Mouse (Mus musculus): Measurements from ENCODE around the gene Thsd4. TPM values are rescaled to one million over a fixed set of nuclear protein-coding genes. Genes with fewer than 3 reads are reported as not detected.

Gene Thsd4
- total RNA-seq, 1 experiment, result 1.6 TPM

DNA sequence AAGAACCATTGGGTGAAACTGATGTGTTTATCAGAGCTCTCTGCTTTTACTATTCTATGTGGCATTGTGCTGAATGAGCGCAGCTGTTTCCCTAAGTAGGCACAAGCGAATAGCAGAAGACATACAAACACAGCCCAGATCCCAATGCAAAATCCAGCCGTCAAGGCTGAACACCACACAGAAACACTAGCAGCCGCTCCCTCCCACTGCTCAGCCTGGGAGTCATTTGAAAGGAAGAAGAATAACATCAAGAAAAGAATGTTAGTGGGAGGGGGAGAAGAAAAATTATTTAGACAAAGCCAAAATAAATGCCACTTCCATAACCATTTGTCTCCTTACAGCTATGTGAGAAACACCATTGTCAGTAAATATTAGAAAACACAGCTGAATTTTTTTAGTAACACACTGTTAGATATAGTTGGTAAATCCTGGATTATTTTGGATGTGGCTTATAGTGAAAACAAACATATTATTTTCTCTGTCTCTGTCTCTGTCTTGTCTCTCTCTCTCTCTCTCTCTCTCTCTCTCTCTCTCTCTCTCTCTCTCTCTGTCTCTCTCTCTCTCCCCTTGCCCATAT lies 148.6 kb downstream of the Thsd4 start:
- no peaks in the 10 kb centered on the region for H3K4me1 ChIP-seq (ENCODE audit: control insufficient read depth in 2 of 2, insufficient read depth in 2 of 2, low read length in 2 of 2, poor library complexity in 1 of 2)
- in situ Hi-C loops (cut with MboI; ENCODE audit: low sequenced_read_pairs in 2 of 2, unreplicated experiment in 2 of 2), result no loop called here
- no peak for DNase-seq (ENCODE audit: low read depth, low spot score)
- H3K27ac ChIP-seq (ENCODE audit: insufficient read depth, low read depth, low read length, poor library complexity, severe bottlenecking), result no peak overlapping the region
- no peaks in the 10 kb centered on the region for H3K36me3 ChIP-seq (ENCODE audit: control insufficient read depth, insufficient read depth, low read length, poor library complexity, severe bottlenecking)
- no peaks in the 10 kb centered on the region for H3K9me3 ChIP-seq (ENCODE audit: control insufficient read depth, insufficient read depth, low read depth, low read length)
- no peak for TF ChIP-seq HCFC1 (IDR thresholded peaks at IDR 0.05; ENCODE audit: borderline replicate concordance, insufficient read depth, low read length)
- TF ChIP-seq MAFK (IDR thresholded peaks at IDR 0.05; ENCODE audit: insufficient read depth, low read depth, low read length), result no peak
- no peak for TF ChIP-seq ZC3H11A (IDR thresholded peaks at IDR 0.05; ENCODE audit: borderline replicate concordance, low read depth, low read length)
- no peak for TF ChIP-seq CHD2 (IDR thresholded peaks at IDR 0.05; ENCODE audit: low read depth, low read length)
- no peak for TF ChIP-seq ZNF384 (IDR thresholded peaks at IDR 0.05; ENCODE audit: low read depth, low read length)
- H3K4me3 ChIP-seq (ENCODE audit: insufficient read depth in 1 of 2, low read depth in 1 of 2, low read length in 2 of 2, poor library complexity in 1 of 2, severe bottlenecking in 1 of 2), result no peak overlapping the region
- no peak overlapping the region for H3K9ac ChIP-seq (ENCODE audit: insufficient read depth, low read depth, low read length, poor library complexity, severe bottlenecking)

DNA sequence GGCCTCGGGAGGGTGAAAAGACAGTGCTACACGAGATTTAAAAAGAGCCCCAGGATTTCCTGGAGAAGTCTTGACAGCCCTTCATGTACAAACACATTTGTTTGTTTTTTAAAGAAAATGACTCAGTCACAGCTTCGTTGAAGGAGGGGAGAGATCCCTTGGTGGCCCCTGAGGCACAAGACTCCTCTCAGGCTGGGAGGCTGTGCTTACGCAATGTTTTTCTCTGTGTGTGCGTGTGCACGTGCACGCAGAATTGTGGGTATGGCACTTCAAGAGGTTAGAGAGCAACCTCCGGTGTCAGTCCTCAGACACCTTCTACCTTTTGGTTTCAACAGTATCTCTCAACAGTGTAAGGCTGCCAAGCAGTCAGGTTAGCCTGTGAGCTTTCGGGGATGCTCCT lies 153.3 kb downstream of the Thsd4 start:
- in situ Hi-C loops (cut with MboI; ENCODE audit: low sequenced_read_pairs in 2 of 2, unreplicated experiment in 2 of 2), result no loop called here
- H3K27ac ChIP-seq (ENCODE audit: insufficient read depth, low read depth, low read length, poor library complexity, severe bottlenecking), result no peak overlapping the region
- no peaks in the 10 kb centered on the region for H3K36me3 ChIP-seq (ENCODE audit: control insufficient read depth, insufficient read depth, low read length, poor library complexity, severe bottlenecking)
- no peak overlapping the region for H3K9ac ChIP-seq (ENCODE audit: insufficient read depth, low read depth, low read length, poor library complexity, severe bottlenecking)
- TF ChIP-seq ZNF384 (IDR thresholded peaks at IDR 0.05; ENCODE audit: low read depth, low read length), result no peak
- no peaks in the 10 kb centered on the region for H3K9me3 ChIP-seq (ENCODE audit: control insufficient read depth, insufficient read depth, low read depth, low read length)
- no peaks in the 10 kb centered on the region; a peak in 1 of 4 replicates for H3K4me1 ChIP-seq (ENCODE audit: control insufficient read depth in 2 of 2, insufficient read depth in 2 of 2, low read length in 2 of 2, poor library complexity in 1 of 2)
- no peak for DNase-seq (ENCODE audit: low read depth, low spot score)
- no peak overlapping the region for H3K4me3 ChIP-seq (ENCODE audit: insufficient read depth in 1 of 2, low read depth in 1 of 2, low read length in 2 of 2, poor library complexity in 1 of 2, severe bottlenecking in 1 of 2)

DNA sequence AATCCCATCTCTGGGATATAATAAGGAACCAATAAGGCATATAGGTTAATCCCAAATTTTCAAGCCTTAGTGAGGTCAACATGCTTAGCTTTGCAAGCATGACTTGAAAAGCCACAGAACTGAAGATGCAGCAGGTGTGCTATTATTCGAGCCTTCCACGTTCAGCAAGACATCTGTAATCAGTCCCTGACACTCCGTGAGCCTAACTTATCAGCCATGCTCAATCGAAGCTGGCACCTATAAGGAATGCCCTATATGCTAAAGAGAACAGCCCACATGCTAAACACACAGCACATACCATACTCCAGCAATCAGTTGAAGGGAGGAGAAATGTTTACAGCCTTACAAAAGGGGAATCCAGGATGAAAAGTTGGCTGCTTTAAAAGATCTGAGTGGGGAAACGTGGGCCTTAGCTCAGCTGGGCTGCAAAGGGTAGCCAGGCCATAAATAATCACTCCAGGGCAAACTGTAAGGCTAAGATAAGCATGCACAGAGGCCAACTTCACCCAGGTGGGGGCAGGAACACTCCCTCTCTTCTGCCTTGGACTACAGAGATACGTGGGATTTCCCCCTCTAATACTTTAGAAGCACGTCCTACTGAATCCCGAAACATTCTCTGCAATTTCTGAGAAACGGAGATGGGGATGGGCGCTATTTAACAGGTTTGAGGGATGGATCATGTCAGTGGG lies 154.1 kb downstream of the Thsd4 start:
- Histone ChIP-seq H3K27ac (ENCODE audit: insufficient read depth, low read depth, low read length, poor library complexity, severe bottlenecking) (no peak overlapping the region), H3K36me3 (ENCODE audit: control insufficient read depth, insufficient read depth, low read length, poor library complexity, severe bottlenecking) (no peaks in the 10 kb centered on the region), H3K4me1 (ENCODE audit: control insufficient read depth in 2 of 2, insufficient read depth in 2 of 2, low read length in 2 of 2, poor library complexity in 1 of 2) (no peaks in the 10 kb centered on the region; a peak in 1 of 4 replicates), H3K9ac (ENCODE audit: insufficient read depth, low read depth, low read length, poor library complexity, severe bottlenecking) (no peak overlapping the region), H3K9me3 (ENCODE audit: control insufficient read depth, insufficient read depth, low read depth, low read length) (no peaks in the 10 kb centered on the region), H3K4me3 (ENCODE audit: insufficient read depth in 1 of 2, low read depth in 1 of 2, low read length in 2 of 2, poor library complexity in 1 of 2, severe bottlenecking in 1 of 2) (no peak overlapping the region)
- no peak for TF ChIP-seq HCFC1 (IDR thresholded peaks at IDR 0.05; ENCODE audit: borderline replicate concordance, insufficient read depth, low read length)
- TF ChIP-seq ZNF384 (IDR thresholded peaks at IDR 0.05; ENCODE audit: low read depth, low read length), result no peak
- TF ChIP-seq ZC3H11A (IDR thresholded peaks at IDR 0.05; ENCODE audit: borderline replicate concordance, low read depth, low read length), result no peak
- TF ChIP-seq CHD2 (IDR thresholded peaks at IDR 0.05; ENCODE audit: low read depth, low read length), result no peak
- TF ChIP-seq MAFK (IDR thresholded peaks at IDR 0.05; ENCODE audit: insufficient read depth, low read depth, low read length), result no peak
- no peak for DNase-seq (ENCODE audit: low read depth, low spot score)
- in situ Hi-C loops (cut with MboI; ENCODE audit: low sequenced_read_pairs in 2 of 2, unreplicated experiment in 2 of 2), result no loop called here

DNA sequence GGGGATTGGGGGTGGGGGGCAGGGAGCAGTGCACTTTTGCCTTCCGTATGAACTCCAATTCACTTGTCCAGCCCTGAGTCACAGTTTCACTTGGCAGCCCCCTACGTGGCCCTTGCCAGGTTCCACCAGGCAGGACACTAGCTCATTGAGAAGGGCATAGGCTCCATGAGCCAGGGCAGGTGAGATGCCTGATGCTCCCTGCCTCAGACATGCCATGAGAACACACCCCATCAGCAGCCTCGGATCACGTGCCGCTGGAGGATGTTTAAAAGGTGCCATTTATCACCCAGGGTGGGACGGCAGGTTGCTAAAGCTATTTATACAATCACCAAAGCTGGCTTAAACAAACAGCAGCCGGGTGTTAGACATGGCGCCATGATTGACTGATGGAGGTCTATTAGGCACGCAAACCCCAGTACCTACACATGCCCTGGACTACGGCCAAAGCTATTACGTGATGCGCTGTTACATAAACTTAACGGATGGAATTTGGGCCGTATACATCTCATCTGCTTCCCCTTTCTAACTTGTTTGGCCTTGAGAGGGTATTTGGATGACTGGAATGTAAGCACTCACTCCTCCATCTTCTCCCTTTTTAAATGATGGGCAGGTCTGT lies 157.6 kb downstream of the Thsd4 start:
- in situ Hi-C loops (cut with MboI; ENCODE audit: low sequenced_read_pairs in 2 of 2, unreplicated experiment in 2 of 2), result no loop called here
- H3K4me3 ChIP-seq (ENCODE audit: insufficient read depth in 1 of 2, low read depth in 1 of 2, low read length in 2 of 2, poor library complexity in 1 of 2, severe bottlenecking in 1 of 2), result no peak overlapping the region
- H3K9me3 ChIP-seq (ENCODE audit: control insufficient read depth, insufficient read depth, low read depth, low read length), result no peaks in the 10 kb centered on the region
- H3K4me1 ChIP-seq (ENCODE audit: control insufficient read depth in 2 of 2, insufficient read depth in 2 of 2, low read length in 2 of 2, poor library complexity in 1 of 2), result no peaks in the 10 kb centered on the region; a peak in 1 of 4 replicates
- no peaks in the 10 kb centered on the region for H3K36me3 ChIP-seq (ENCODE audit: control insufficient read depth, insufficient read depth, low read length, poor library complexity, severe bottlenecking)
- TF ChIP-seq ZNF384 (IDR thresholded peaks at IDR 0.05; ENCODE audit: low read depth, low read length) (no peak), ZC3H11A (IDR thresholded peaks at IDR 0.05; ENCODE audit: borderline replicate concordance, low read depth, low read length) (no peak), HCFC1 (IDR thresholded peaks at IDR 0.05; ENCODE audit: borderline replicate concordance, insufficient read depth, low read length) (no peak), CHD2 (IDR thresholded peaks at IDR 0.05; ENCODE audit: low read depth, low read length) (no peak), MAFK (IDR thresholded peaks at IDR 0.05; ENCODE audit: insufficient read depth, low read depth, low read length) (no peak)
- no peak overlapping the region for H3K27ac ChIP-seq (ENCODE audit: insufficient read depth, low read depth, low read length, poor library complexity, severe bottlenecking)
- no peak for DNase-seq (ENCODE audit: low read depth, low spot score)
- no peak overlapping the region for H3K9ac ChIP-seq (ENCODE audit: insufficient read depth, low read depth, low read length, poor library complexity, severe bottlenecking)
